Mouse (Mus musculus) liver, embryonic 16.5 days (tissue): ENCODE measurements around the gene Zdhhc12. TPM values are rescaled to one million over a fixed set of nuclear protein-coding genes. Genes with fewer than 3 reads are reported as not detected.

ENCODE experiments used
- ATAC-seq: fragments of 200-750 bp; cut with Nextera tagmentation; 2 replicates; pipeline ENCODE4 v1.8.0; 2017; ENCODE audit warnings: low read depth, mild to moderate bottlenecking, moderate number of reproducible peaks, moderate library complexity
- H3K27ac ChIP-seq: fragments of 300-500 bp; sonication (generic); 2 replicates; pipeline ENCODE4 v1.5.1; 2014; ENCODE audit warnings: mild to moderate bottlenecking, low read length
- H3K27me3 ChIP-seq: fragments of 300-500 bp; sonication (generic); 2 replicates; pipeline ENCODE4 v1.6.1; 2014; ENCODE audit warnings: low read depth, low read length, mixed read lengths; ENCODE audit not compliant: control insufficient read depth, insufficient read depth
- H3K36me3 ChIP-seq: fragments of 300-500 bp; sonication (generic); 2 replicates; pipeline ENCODE4 v1.6.1; 2014; ENCODE audit warnings: mild to moderate bottlenecking; ENCODE audit not compliant: control insufficient read depth, insufficient read depth
- H3K4me1 ChIP-seq: fragments of 300-500 bp; sonication (generic); 2 replicates; pipeline ENCODE4 v1.6.1; 2014; ENCODE audit warnings: low read depth, low read length, mixed read lengths; ENCODE audit not compliant: control insufficient read depth
- H3K4me2 ChIP-seq: fragments of 300-500 bp; sonication (generic); 2 replicates; pipeline ENCODE4 v1.6.1; 2014; ENCODE audit warnings: low read depth, low read length, mixed read lengths
- H3K4me3 ChIP-seq: fragments of 300-500 bp; sonication (generic); 2 replicates; pipeline ENCODE4 v1.5.1; 2014; ENCODE audit warnings: low read depth, mild to moderate bottlenecking, low read length
- H3K9ac ChIP-seq: fragments of 300-500 bp; sonication (generic); 2 replicates; pipeline ENCODE4 v1.6.1; 2014; ENCODE audit warnings: low read depth, low read length
- H3K9me3 ChIP-seq: fragments of 300-500 bp; sonication (generic); replicated peaks from 2 replicates; pipeline ENCODE4 v1.6.1; 2016; ENCODE audit warnings: low read length; ENCODE audit not compliant: control insufficient read depth
- WGBS: fragments of 180-500 bp; shearing (Covaris S2); extraction: QIAGEN DNeasy Blood & Tissue Kit; methylation state at CpG from one replicate; pipeline ENCODE4 v1.1.7; 2014; ENCODE audit not compliant: insufficient replicate concordance; 5-methylcytosine and 5-hydroxymethylcytosine counted together
- polyA plus RNA-seq: library from polyadenylated mRNA; unstranded; fragments of >200 nt; fragmentation: Nextera tagmentation; extraction: Ambion mirVana; gene quantifications from 2 replicates; pipeline ENCODE4 v1.2.1, GENCODE M21; 2015

Gene Zdhhc12
- polyA plus RNA-seq, 1 experiment from 2014 or later, result 18.7 TPM

- peak within 1 kb of the TSS; percentile 71 for H3K9ac ChIP-seq
- no peaks in the 10 kb centered on the region for H3K36me3 ChIP-seq
- peak; percentile 96 for ATAC-seq
- no peaks in the 10 kb centered on the region for H3K27me3 ChIP-seq
- under 1% methylated on average over 54 of the region's 54 CpGs for WGBS
- no peaks in the 10 kb centered on the region for H3K9me3 ChIP-seq
- H3K4me3 ChIP-seq, result peak within 1 kb of the TSS; percentile 74
- peak within 1 kb of the TSS; percentile 89 for H3K27ac ChIP-seq
- peaks cover 9% of the 10 kb centered on the region for H3K4me1 ChIP-seq
- peak within 1 kb of the TSS; percentile 90 for H3K4me2 ChIP-seq
Observed at GRCm38 (mm10) chr2:30048699-30049388, 44.6 kb downstream of the Zdhhc12 start, which contains the start of gene Wdr34. Gene Wdr34, minus strand, starts transcription at chr2:30048881.

- peak overlapping the region; percentile 90 for H3K4me2 ChIP-seq
- WGBS, result 39% methylated on average over 11 of the region's 11 CpGs
- H3K9me3 ChIP-seq, result no peaks in the 10 kb centered on the region
- no peaks in the 10 kb centered on the region for H3K36me3 ChIP-seq
- no peak for ATAC-seq
- peak overlapping the region; percentile 74 for H3K4me3 ChIP-seq
- peak overlapping the region; percentile 89 for H3K27ac ChIP-seq
- H3K4me1 ChIP-seq, result peaks cover 9% of the 10 kb centered on the region
- peak overlapping the region; percentile 71 for H3K9ac ChIP-seq
- no peaks in the 10 kb centered on the region for H3K27me3 ChIP-seq
Observed at GRCm38 (mm10) chr2:30048101-30048501, 45.3 kb downstream of the Zdhhc12 start.

- Histone ChIP-seq H3K4me2 (no peak overlapping the region), H3K27me3 (no peaks in the 10 kb centered on the region), H3K9me3 (no peaks in the 10 kb centered on the region), H3K36me3 (no peaks in the 10 kb centered on the region), H3K27ac (no peak overlapping the region), H3K9ac (no peak overlapping the region), H3K4me1 (peaks cover 14% of the 10 kb centered on the region), H3K4me3 (no peak overlapping the region)
- WGBS, result 88% methylated on average over 6 of the region's 6 CpGs
- ATAC-seq, result no peak
Observed at GRCm38 (mm10) chr2:30047127-30047526, 46.3 kb downstream of the Zdhhc12 start.

- no peaks in the 10 kb centered on the region for H3K36me3 ChIP-seq
- peaks cover 15% of the 10 kb centered on the region for H3K4me1 ChIP-seq
- H3K4me2 ChIP-seq, result no peak overlapping the region
- no peak overlapping the region for H3K27ac ChIP-seq
- 69% methylated on average over 5 of the region's 5 CpGs for WGBS
- H3K9ac ChIP-seq, result no peak overlapping the region
- no peak for ATAC-seq
- no peak overlapping the region for H3K4me3 ChIP-seq
- H3K27me3 ChIP-seq, result no peaks in the 10 kb centered on the region
- no peaks in the 10 kb centered on the region for H3K9me3 ChIP-seq
Observed at GRCm38 (mm10) chr2:30044550-30044949, 48.9 kb downstream of the Zdhhc12 start.

DNA sequence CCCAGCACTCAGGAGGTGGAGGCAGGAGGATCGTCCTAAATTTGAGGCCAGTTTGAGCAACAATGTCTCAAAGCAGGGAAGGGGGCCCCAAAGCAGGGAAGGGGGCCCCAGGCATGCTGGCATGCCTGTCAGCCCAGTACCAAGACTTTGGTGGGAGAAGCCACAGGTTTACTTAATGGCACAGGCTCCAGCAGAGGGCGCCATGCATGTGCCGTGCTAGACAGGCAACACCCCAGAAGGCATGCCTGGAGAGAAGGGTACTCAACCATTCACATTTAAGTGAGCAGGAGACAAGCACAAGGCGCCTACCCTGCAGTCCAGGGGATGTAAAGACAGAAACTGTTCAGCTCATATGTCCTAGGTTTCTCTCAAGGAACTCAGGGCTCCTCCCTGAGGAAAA is 51.0 kb downstream of the Zdhhc12 start:
- H3K36me3 ChIP-seq, result no peaks in the 10 kb centered on the region
- H3K9me3 ChIP-seq, result no peaks in the 10 kb centered on the region
- ATAC-seq, result no peak
- no peak overlapping the region for H3K4me3 ChIP-seq
- no peak overlapping the region for H3K27ac ChIP-seq
- H3K9ac ChIP-seq, result no peak overlapping the region
- 3% methylated on average over 4 of the region's 4 CpGs for WGBS
- peaks cover 6% of the 10 kb centered on the region for H3K4me1 ChIP-seq
- H3K27me3 ChIP-seq, result no peaks in the 10 kb centered on the region
- H3K4me2 ChIP-seq, result no peak overlapping the region

Other genes starting within 250 kb of the Zdhhc12 start
- 32.8 and 35.6 TPM in 2 replicates for gene Cercam, start 224.5 kb downstream of the Zdhhc12 start, polyA plus RNA-seq
- gene Odf2, start 204.4 kb downstream of the Zdhhc12 start, polyA plus RNA-seq, result 32.6 and 32.7 TPM in 2 replicates
- gene Gle1, start 158.2 kb downstream of the Zdhhc12 start, polyA plus RNA-seq, result 23.8 and 25.9 TPM in 2 replicates
- 15.9 and 19.7 TPM in 2 replicates for gene Sptan1, start 128.1 kb downstream of the Zdhhc12 start, polyA plus RNA-seq
- 5.3 and 5.7 TPM in 2 replicates for gene Wdr34, start 44.8 kb downstream of the Zdhhc12 start, polyA plus RNA-seq
- gene Set, start 36.3 kb downstream of the Zdhhc12 start, polyA plus RNA-seq, result 117 and 130 TPM in 2 replicates
- 2.1 and 2.3 TPM in 2 replicates for gene Pkn3, start 16.0 kb downstream of the Zdhhc12 start, polyA plus RNA-seq
- gene Zer1, start 30.9 kb upstream of the Zdhhc12 start, polyA plus RNA-seq, result 2.3 and 2.5 TPM in 2 replicates
- gene Tbc1d13, start 40.1 kb upstream of the Zdhhc12 start, polyA plus RNA-seq, result 1.7 and 2.3 TPM in 2 replicates
- gene Endog, start 77.8 kb upstream of the Zdhhc12 start, polyA plus RNA-seq, result 16.4 and 19.8 TPM in 2 replicates
- 22.5 and 22.8 TPM in 2 replicates for gene Spout1, start 84.8 kb upstream of the Zdhhc12 start, polyA plus RNA-seq
- gene Kyat1, start 112.2 kb upstream of the Zdhhc12 start, polyA plus RNA-seq, result 13.1 and 14.2 TPM in 2 replicates
- gene Lrrc8a, start 144.1 kb upstream of the Zdhhc12 start, polyA plus RNA-seq, result 11.2 and 11.9 TPM in 2 replicates
- gene Gm28035, start 146.9 kb upstream of the Zdhhc12 start, polyA plus RNA-seq, result 0.14 and 0.15 TPM in 2 replicates
- 14.4 and 16.0 TPM in 2 replicates for gene Phyhd1, start 172.6 kb upstream of the Zdhhc12 start, polyA plus RNA-seq
- not detected in 2 replicates for gene Gm28038, start 187.4 kb upstream of the Zdhhc12 start, polyA plus RNA-seq
- 11.7 and 12.4 TPM in 2 replicates for gene Dolk, start 192.7 kb upstream of the Zdhhc12 start, polyA plus RNA-seq
- 11.9 and 16.1 TPM in 2 replicates for gene Nup188, start 192.7 kb upstream of the Zdhhc12 start, polyA plus RNA-seq